Mouse (Mus musculus) brain, embryonic 14.5 days (tissue): Measurements from ENCODE around the gene Nfia.

Experiments
- CTCF ChIP-seq: fragments of 200-500 bp; IDR thresholded peaks from 2 replicates; pipeline ENCODE4 v1.5.1; 2012; ENCODE audit warnings: inconsistent platforms, mild to moderate bottlenecking, moderate library complexity, borderline replicate concordance; ENCODE audit not compliant: insufficient read depth, insufficient read length; ENCODE audit errors: extremely low read depth
- POLR2A ChIP-seq: fragments of 200-500 bp; IDR thresholded peaks from 2 replicates; pipeline ENCODE4 v1.6.1; 2012; ENCODE audit warnings: mild to moderate bottlenecking, inconsistent platforms, borderline replicate concordance; ENCODE audit not compliant: poor library complexity, insufficient read depth, insufficient read length, severe bottlenecking; ENCODE audit errors: extremely low read depth

GRCm38 (mm10) chr4:98020836-98021235, 248.3 kb downstream of the Nfia start:
- TF ChIP-seq CTCF, result no peak
- TF ChIP-seq POLR2A, result no peak
